Mouse (Mus musculus) MEL-GATA-1-ER (cell line): ENCODE measurements around the gene Avpr1b.
"Not testable (repeated sequence)": the region's sequence is repeated elsewhere in the genome, so short reads cannot be mapped to it uniquely, and the experiment has no call there.

Experiments
- DNase-seq: peaks from one replicate; pipeline ENCODE4 v3.0.0-alpha.2; 2012; ENCODE audit warnings: low read depth; ENCODE audit errors: extremely low read depth

Gene Avpr1b

DNA sequence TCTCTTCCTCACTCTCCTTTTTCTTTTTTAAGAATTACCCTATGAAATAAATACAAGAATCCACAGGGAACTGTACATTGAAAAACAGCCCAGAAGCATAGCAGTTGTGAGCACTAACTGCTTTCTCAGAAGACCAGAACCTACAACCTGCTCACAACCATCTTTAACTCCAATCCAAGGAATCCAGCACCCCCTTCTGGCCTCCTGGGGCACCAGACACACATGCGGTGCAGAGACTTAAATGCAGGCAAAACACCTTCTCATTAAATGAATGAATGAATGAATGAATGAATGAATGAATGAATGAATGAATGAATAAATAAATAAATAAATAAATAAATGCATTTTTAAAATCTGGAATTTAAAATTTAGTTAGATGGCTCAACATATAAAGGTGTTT is 19.5 kb downstream of the Avpr1b start:
- no peak for DNase-seq

- no peak for DNase-seq
Measured at GRCm38 (mm10) chr1:131619348-131619747, 20.3 kb downstream of the Avpr1b start.

DNA sequence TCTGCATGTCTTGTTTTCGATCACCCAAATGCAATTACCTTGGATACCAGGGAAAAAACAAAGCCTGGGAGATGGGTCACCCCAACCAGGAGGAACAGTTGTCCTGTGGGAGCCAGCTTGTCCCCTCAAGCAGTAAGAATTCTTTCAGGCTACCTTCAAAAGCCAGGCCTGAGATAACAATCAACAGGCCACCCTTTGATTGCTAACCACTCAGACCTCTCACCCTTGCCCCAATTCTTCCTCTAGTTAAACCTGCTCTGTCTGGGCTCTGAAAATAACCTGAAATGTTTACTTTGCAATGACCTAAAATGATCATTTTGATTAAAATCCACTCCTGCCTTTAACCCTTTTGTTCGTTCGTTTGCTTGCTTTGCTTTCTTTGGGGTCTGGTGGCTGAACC is 24.6 kb downstream of the Avpr1b start:
- no peak for DNase-seq

DNA sequence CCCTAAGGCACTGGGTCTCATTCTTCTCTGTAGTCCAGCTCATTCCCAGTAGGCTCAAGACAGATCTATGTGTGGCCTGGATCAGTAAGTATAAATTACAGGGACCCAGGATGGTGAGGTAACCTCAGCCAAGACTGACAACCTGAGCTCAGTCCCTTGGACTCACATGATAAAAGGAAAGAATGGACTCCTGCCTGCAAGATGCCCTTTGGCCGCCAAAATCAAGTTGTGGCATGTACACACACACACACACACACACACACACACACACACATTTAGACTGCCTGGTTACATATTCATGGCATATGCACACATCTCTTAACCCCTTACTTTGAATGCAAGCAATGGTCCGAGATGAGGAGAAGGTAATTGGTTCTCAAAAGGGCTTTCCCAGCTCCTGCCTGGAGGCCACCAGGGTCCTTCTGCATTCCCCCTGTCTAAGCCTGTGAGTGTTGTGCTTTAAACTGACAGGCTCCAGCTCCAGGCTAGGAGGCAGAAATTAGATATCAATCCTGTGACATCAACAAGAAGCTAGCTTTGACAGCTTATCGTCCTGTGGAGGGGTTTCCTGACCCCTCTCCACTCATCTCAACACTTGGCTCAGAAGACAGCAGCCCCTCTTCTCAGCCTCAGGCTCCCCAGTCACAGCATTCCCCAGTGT is 25.3 kb downstream of the Avpr1b start:
- no peak for DNase-seq

DNA sequence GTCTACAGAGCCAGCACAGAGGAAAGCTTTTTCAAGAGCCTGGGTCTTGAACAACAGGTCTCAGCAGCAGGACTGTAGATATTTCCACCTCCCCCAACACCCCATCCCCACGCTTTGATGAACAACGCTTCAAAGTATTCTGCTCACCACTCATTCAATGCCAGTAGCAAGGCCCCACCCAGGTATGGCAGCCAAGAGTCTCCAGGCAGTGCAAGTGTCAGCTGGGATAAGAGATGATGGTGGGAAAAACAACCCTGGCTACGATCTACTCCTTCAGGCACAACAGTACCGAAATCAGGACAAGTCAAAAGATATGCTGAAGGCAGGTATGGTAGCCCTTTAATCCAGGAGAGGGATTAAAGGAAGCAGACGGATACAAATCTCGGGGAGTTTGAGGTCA is 27.2 kb downstream of the Avpr1b start:
- DNase-seq, result no peak

- DNase-seq, result not testable (repeated sequence)
Measured at GRCm38 (mm10) chr1:131632216-131632615, 33.2 kb downstream of the Avpr1b start.

GRCm38 (mm10) chr1:131634495-131634894 is 35.5 kb downstream of the Avpr1b start:
- no peak for DNase-seq

- peak; percentile 98 for DNase-seq
Measured at GRCm38 (mm10) chr1:131637791-131638540, 38.9 kb downstream of the Avpr1b start, which contains the start of gene Ctse. Ctse (plus strand) TSS chr1:131638306.

- peak; percentile 46 for DNase-seq
Measured at GRCm38 (mm10) chr1:131638541-131639421, 39.7 kb downstream of the Avpr1b start.

DNA sequence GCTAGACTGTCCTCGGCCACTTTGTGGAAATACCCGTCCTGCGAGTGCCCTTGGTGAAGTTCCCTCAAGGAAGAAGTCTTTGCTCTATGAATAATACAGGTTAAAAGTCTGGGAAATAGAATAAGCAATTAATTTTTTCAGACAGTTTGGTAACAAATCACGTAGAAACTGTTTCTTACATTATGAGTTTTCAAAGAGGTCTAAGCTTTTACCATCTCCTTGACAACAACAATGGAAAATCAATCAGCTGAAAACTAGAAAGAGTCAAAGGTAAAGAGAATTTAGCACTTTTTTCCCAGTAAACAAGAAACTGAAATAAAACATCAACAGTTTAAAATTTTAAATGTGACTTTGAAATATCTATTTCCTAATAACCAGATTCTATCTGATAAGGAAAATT is 41.0 kb downstream of the Avpr1b start:
- no peak for DNase-seq

DNA sequence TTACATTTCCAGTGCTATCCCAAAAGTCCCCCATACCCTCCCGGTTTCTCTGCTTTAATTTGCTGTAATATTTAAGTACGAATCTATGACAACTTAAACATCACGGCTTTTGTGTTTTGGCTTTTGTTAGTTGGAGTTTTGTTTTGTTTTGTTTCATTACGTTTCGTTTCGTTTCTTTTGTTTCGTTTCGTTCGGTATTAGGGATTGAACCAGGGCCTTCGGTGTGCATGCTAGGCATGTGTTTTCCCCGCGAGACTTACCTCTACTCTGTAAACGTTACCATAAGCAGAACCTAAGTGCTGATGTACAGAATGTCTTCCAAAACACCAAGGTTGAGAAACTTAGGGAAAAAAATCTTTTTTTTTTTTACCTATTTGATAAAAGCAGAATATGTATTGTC is 42.5 kb downstream of the Avpr1b start:
- DNase-seq, result no peak

DNA sequence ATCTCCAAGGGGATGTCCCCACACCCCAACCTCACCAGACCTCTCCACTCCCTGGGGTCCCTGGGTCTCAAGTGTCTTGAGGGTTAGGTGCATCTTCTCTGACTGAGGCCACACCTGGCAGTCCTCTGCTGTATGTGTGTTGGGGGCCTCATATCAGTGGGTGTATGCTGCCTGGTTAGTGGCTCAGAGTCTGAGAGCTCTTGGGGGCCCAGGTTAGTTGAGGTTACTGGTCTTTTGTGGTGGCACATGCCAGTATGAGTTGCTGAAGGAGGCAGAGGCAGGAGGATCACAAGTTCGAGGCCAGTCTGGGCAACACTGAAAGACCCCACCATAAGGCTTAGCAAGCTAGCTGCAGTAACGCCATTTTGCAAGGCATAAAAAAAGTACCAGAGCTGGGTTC is 43.2 kb downstream of the Avpr1b start:
- DNase-seq, result no peak

DNA sequence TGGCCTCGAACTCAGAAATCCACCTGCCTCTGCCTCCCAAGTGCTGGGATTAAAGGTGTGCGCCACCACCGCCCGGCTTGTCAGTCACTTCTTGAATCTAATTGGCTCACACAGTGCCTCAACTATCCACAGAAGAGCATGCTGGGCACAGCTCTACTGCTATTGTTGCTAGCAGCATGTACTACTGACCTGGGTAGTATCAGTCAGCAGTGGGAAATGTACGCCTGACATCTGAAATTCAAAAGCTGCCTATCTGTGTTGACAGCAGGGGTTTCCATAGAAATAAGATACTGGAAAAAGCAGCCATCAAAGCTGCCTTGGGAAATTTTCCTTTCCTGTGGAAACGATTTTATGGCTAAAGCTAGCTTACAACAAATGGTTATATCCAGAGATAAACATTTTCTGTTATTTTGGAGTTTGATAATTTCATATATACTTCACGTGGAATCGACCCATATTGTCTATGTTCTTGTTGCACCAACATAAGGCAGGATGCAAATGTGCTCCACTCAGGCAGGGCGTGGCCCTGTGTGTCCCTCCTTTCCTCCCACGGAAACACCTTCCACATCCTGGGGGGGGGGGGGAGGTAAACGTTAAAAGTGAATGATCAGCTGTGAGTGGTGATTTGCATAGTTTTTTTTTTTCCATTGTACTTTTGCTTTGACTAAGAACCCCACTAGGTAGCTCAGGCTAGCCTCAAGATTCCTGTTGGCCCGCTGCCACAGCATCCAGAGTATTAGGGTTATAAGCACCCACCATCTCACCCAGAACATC is 53.8 kb downstream of the Avpr1b start:
- DNase-seq, result no peak

GRCm38 (mm10) chr1:131655601-131656000 is 56.6 kb downstream of the Avpr1b start:
- no peak for DNase-seq

DNA sequence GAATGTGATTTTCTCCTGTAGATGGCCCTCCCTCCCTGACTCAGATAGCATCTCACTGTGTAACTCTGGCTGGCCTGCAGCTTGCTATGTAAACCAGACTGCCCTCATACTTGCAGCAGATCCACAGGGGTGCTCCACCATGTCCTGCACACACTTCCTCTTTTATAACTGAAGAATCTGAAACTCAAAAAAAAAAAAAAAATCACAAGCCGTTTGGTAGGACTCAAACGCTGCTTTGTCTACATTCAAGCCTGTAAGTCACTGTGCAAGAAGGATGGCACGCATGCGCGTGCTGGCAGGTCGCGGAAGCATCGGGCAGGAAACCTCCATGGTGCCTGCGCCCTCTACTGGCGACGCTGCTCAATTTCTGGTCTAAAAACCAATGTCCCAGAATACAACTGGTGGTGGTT is 58.9 kb downstream of the Avpr1b start:
- DNase-seq, result peak; percentile 98

- DNase-seq, result no peak
Measured at GRCm38 (mm10) chr1:131659512-131660085, 60.6 kb downstream of the Avpr1b start.

GRCm38 (mm10) chr1:131660266-131660665 is 61.2 kb downstream of the Avpr1b start:
- no peak for DNase-seq

- DNase-seq, result no peak
Measured at GRCm38 (mm10) chr1:131660716-131661472, 61.9 kb downstream of the Avpr1b start.
